15 mouse cellular contexts compared by ENCODE assay signal in genomic region chr2:105683771-105684410, GRCm38 (mm10). TPM values are rescaled to one million over a fixed set of nuclear protein-coding genes. Genes with fewer than 3 reads are reported as not detected.
DNase-seq lines count a peak whose midpoint lies in the region; ATAC-seq lines count a peak whose summit lies in the region.
"Had no signal": no experiment of that assay in that cellular context is flagged by ENCODE, and none has a peak within 500 bp of the region (broad histone marks: within the 10 kb centered on the region; RNA-seq: fewer than 3 reads in every experiment).

No protein-coding gene starts in this region.

- WGBS in embryonic facial prominence, embryonic 11.5 days = 4% methylated on average over 22 of the region's 22 CpGs
- WGBS in hindbrain, embryonic 14.5 days = 17% methylated on average over 22 of the region's 22 CpGs

- no peak overlapping the region for H3K4me2 ChIP-seq in embryonic facial prominence, embryonic 11.5 days (ENCODE audit: low read depth, low read length)
- H3K4me2 ChIP-seq in hindbrain, embryonic 14.5 days (replicated peaks) = peak overlapping the region; percentile 23; the same call in 1 of the 2 replicates

- H3K27me3 ChIP-seq in embryonic facial prominence, embryonic 11.5 days (ENCODE audit: control insufficient read depth, insufficient read depth, low read length) = peaks cover 84% of the 10 kb centered on the region
- peaks cover 80% of the 10 kb centered on the region for H3K27me3 ChIP-seq in hindbrain, embryonic 14.5 days (ENCODE audit: control insufficient read depth, insufficient read depth, low read length)

- no peak for ATAC-seq in embryonic facial prominence, embryonic 11.5 days (replicated peaks; ENCODE audit: insufficient number of reproducible peaks, low FRiP score, low TSS enrichment, low read depth)
- no peak for ATAC-seq in hindbrain, embryonic 14.5 days (ENCODE audit: low FRiP score)

- H3K9me3 ChIP-seq in embryonic facial prominence, embryonic 11.5 days (replicated peaks; ENCODE audit: control insufficient read depth, low read length) = no peaks in the 10 kb centered on the region
- H3K9me3 ChIP-seq in hindbrain, embryonic 14.5 days (ENCODE audit: control insufficient read depth, low read length) = no peaks in the 10 kb centered on the region

- DNase-seq in cerebellum, adult 11-12 months = peak; percentile 60
- no peak for DNase-seq in cerebellum, postnatal 4 days (ENCODE audit: low spot score in 2 of 2)
- peak; percentile 46 for DNase-seq in ES-CJ7 (ENCODE audit: low read depth, low spot score)
- DNase-seq in embryonic facial prominence, embryonic 11.5 days (ENCODE audit: low spot score) = peak; percentile 1
- DNase-seq in hindbrain, embryonic 14.5 days (ENCODE audit: low spot score) = no peak
- no peak for DNase-seq in frontal cortex, adult 2 months (ENCODE audit: extremely low spot score in 1 of 2, low spot score in 1 of 2)
- no peak for DNase-seq in left cerebral cortex, postnatal 25 days (ENCODE audit: low spot score in 2 of 2)
- DNase-seq in layer of hippocampus, adult 8-10 months (ENCODE audit: low spot score in 2 of 2) = no peak
- DNase-seq: adrenal gland, postnatal 25 days; heart, adult 18-20 months; heart, postnatal 36 days had no signal

- no peak overlapping the region for H3K27ac ChIP-seq in embryonic facial prominence, embryonic 11.5 days (replicated peaks; ENCODE audit: low read depth, low read length)
- H3K27ac ChIP-seq in hindbrain, embryonic 14.5 days = no peak overlapping the region
- H3K27ac ChIP-seq: kidney, postnatal 0 days; left cerebral cortex, adult 2 months; liver, embryonic 14.5 days; macrophage had no signal

- intact Hi-C loops in left cerebral cortex, postnatal 25 days (cut with DNase I) = no loop called here

- H3K36me3 ChIP-seq in embryonic facial prominence, embryonic 11.5 days (replicated peaks; ENCODE audit: control insufficient read depth, insufficient read depth, low read depth, low read length) = no peaks in the 10 kb centered on the region
- no peaks in the 10 kb centered on the region for H3K36me3 ChIP-seq in hindbrain, embryonic 14.5 days (replicated peaks; ENCODE audit: control insufficient read depth, insufficient read depth)

- H3K4me1 ChIP-seq in embryonic facial prominence, embryonic 11.5 days (ENCODE audit: control insufficient read depth, insufficient read depth, low read length) = peaks cover 4% of the 10 kb centered on the region
- H3K4me1 ChIP-seq in hindbrain, embryonic 14.5 days (replicated peaks; ENCODE audit: control insufficient read depth, insufficient read depth, low read length) = peaks cover 6% of the 10 kb centered on the region

- H3K9ac ChIP-seq in embryonic facial prominence, embryonic 11.5 days (replicated peaks; ENCODE audit: low read length) = no peak overlapping the region
- no peak overlapping the region for H3K9ac ChIP-seq in hindbrain, embryonic 14.5 days
- H3K9ac ChIP-seq: liver, embryonic 14.5 days had no signal

- H3K4me3 ChIP-seq in embryonic facial prominence, embryonic 11.5 days (ENCODE audit: low read depth, low read length) = no peak overlapping the region
- H3K4me3 ChIP-seq in hindbrain, embryonic 14.5 days (replicated peaks; ENCODE audit: low read length) = peak overlapping the region; percentile 4; the same call in 1 of the 2 replicates
- H3K4me3 ChIP-seq: left cerebral cortex, adult 2 months had no signal

RNA-seq across cellular contexts. Expression of gene Pax6, which starts 15.2 kb away (rescaled TPM):
- 13.9 and 26.6 TPM in 2 replicates for polyA plus RNA-seq in embryonic facial prominence, embryonic 11.5 days (2014; fragmentation: Nextera tagmentation; extraction: Ambion mirVana)
- 26.9 and 28.1 TPM in 2 replicates for polyA plus RNA-seq in hindbrain, embryonic 14.5 days (2014; fragmentation: Nextera tagmentation; extraction: Ambion mirVana)
- 40.3 and 47.5 TPM in 2 replicates for polyA plus RNA-seq in frontal cortex, adult 2 months (2012; rRNA removed)
- 1 to 10 TPM; 8.4 to 8.5 TPM for total RNA-seq in left cerebral cortex, postnatal 25 days (2021)
- 10 to 100 TPM; 12.5 to 17.6 (median 12.8) TPM for total RNA-seq in layer of hippocampus, adult 8-10 months (2022)
- total RNA-seq: adrenal gland, postnatal 25 days; heart, adult 18-20 months; heart, postnatal 36 days had no signal
- polyA plus RNA-seq: macrophage had no signal

Comparison
In these comparisons a context has a peak if more than half of its experiments do, and no peak if none do; other contexts are left out.
1. DNase-seq: peak in cerebellum, adult 11-12 months (single experiment), ES-CJ7 (single experiment) and embryonic facial prominence, embryonic 11.5 days (single experiment); none in cerebellum, postnatal 4 days (0 of 2), hindbrain, embryonic 14.5 days (single experiment), frontal cortex, adult 2 months (0 of 2), left cerebral cortex, postnatal 25 days (0 of 2) and layer of hippocampus, adult 8-10 months (0 of 2).